Mouse (Mus musculus) testis, postnatal 10 days (tissue): ENCODE measurements at regions not wholly inside any gene's neighbourhood (a gene's known extent, or its start where the extent isn't known, plus 50 kb on each side); places are given as distances from the start of the nearest gene placed in this dataset.

Experiments
- DNase-seq: peaks from one replicate; pipeline ENCODE4 v3.0.0; 2021; ENCODE audit warnings: low spot score

DNA sequence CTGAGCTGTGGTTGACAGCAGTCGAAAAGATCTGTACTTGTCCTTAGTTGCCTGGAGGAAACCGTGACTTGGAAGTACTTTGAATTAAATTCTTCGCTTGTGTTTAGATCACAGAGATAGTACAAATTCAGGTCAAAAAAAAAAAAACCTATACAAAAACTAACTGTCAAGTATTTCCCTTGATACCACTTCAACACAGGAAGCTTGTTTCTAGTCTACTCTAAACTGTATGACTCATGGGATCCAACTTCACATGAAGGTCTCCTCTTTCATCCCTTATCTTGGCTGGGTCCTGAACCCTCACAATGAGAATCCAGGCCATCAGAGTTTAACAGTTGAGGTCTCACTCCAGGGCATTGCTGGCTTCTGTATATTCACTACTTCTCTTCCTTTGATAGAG lies 54.8 kb downstream of the Tmem30b start:
- DNase-seq = no peak

DNA sequence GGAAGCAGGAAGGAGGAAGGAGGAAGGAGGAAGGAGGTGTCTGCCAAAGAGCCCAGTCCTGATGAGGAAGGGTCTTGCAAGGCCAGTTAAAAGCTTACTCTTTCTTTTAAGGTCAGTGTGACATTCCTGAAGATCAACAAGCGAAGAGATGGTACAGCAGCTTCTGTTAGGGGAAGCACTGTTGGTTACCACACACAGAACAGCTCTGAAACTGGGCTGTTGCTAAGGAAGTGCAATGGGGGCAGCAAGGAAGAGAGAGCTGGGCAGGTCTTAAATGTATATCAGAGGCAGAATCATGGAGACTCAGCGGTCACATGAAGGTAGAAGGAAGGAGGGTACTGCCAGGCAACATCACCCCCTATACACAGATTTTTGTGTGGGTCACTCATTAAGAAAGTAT lies 63.3 kb downstream of the Tmem30b start:
- DNase-seq = no peak

- DNase-seq = no peak
These were observed 63.9 kb downstream of the Tmem30b start for GRCm38 (mm10) chr12:73482275-73482674.

GRCm38 (mm10) chr12:73481705-73482104 lies 64.5 kb downstream of the Tmem30b start:
- no peak for DNase-seq

- DNase-seq = no peak
These were observed 65.0 kb downstream of the Tmem30b start for GRCm38 (mm10) chr12:73481165-73481564.

DNA sequence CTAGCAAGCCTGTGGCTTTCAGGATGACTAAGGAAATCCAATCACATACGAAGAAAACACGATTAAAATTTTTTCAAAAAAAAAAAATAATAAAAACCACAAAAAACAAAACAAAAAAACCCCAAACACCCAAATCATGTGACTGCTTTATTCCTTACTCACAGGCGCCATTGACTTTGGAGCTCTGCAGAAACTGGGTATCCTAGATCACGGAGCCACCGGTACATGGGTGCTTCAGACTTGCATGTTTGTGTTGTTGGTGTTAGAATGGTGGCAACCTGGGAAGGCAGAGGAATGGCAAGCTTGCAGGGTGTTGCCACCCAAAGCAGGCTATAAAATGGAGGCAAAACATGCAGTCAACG lies 65.6 kb downstream of the Tmem30b start:
- DNase-seq = no peak

DNA sequence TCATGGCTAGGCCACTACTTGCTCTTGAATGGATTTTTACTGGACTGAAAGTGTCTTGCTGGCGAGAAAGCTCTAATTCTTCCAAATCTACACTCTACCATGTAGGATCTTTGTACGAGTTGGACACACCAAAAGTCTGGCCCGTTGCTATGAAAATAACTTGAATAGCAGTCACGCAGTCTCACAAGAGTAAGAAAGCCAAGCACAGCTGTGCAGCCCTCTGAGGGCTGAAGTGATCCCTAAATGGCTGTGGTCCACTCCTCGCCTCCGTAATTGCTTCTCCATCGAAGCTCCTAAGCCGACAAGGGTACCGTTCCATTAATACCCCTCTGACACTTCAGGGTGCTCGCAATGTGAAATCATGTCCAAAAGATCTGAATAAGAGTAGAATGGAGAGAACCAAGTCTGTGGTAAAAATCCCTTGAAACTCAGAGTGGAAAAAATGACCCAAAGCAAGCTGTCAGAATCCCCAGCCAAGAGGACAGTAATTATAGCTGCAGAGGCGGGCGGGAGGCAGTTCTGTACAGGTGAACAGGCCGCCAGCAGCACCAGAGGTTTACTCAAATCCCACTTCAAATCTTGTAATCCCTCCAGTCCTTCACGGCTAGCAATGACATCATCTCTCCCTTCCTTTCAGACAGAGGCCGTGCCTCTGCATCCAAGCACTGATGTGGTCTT lies 66.1 kb downstream of the Tmem30b start:
- DNase-seq = no peak

GRCm38 (mm10) chr12:73478641-73479040 lies 67.6 kb downstream of the Tmem30b start:
- DNase-seq = no peak

DNA sequence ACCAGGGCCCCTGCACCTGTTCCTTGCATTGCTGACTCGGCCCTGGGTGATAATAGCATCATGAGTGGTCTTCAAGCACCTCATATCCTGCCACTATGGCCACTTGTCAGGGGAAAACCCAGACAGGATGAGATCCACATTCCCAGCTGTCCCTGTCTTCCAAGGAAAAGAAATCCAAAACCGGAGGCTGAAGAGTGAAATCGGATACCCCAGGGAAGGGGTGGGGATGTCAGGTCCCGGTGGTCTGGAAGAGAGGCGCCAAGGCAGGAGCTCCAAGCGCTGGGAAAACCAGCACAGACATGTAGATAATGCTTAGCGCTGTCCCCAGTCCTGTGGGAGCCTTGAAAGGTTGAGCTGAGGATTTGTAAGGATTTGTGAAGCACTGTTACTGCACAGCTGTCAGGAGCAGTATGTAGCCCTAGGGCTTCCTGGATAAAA lies 69.8 kb downstream of the Tmem30b start:
- no peak for DNase-seq

- DNase-seq = no peak
These were observed 70.4 kb downstream of the Tmem30b start for GRCm38 (mm10) chr12:73475774-73476173.

DNA sequence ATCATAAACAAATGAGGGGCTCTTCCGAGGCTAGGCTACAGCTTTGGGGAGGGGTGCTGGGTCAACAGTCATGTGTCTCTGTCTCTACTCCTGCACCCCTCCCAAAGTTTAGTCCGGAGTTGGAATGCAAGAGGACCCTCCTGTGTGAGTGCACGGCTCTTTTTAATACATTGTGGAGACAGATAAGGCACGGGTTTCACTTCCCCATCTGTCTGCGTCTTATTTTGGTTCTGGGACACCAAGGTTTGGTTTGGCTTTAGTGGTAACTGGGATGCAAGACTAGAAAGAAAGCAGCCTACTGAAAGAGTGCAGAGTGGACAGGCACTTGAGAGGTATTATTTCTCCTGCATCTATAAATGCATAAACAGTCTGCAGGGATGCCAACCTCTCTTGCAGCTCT lies 71.2 kb downstream of the Tmem30b start:
- no peak for DNase-seq

GRCm38 (mm10) chr12:73473111-73473510 lies 73.1 kb downstream of the Tmem30b start:
- DNase-seq = no peak

DNA sequence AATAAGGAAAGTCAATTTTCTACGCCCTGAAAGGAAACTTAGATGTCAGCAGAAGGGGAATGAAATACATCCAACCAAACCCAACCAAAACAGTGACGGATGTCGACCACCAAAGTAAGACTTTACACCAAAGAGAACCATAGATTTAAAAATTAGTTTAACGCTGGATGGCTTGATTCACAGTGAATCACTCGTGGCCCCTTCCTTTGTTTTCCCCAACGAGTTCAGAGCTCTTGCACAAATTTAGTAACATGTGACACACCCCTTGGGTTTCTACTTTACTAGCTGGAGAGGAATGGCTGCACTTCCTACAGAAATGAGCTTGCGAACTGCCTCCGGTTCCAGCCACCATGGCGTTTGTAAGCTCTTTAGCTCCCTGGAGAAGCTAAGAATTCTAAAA lies 74.2 kb downstream of the Tmem30b start:
- no peak for DNase-seq

- DNase-seq = no peak
These were observed 79.7 kb downstream of the Tmem30b start for GRCm38 (mm10) chr12:73466484-73466883.

GRCm38 (mm10) chr12:73465975-73466374 lies 80.2 kb downstream of the Tmem30b start:
- DNase-seq = no peak

DNA sequence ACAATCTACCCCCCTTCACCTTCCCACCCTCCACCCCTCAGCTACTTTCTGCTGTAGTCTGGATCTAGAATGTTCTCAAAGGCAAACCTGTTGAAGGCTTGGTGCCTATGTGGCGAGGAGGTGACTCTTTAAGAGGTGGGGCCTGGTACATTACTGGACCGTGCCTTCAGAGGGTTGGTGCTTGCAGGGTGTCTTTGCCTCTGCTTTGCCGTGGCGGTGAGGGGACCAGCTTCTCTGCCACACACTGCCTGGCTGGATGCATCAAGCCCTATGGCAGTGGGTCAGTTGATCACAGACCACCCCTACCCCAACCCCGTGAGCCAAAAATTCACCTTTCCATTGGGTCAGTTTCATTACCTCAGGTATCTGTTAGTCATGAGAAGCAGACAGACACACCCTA lies 81.9 kb downstream of the Tmem30b start:
- DNase-seq = no peak

- peak; percentile 63 for DNase-seq
These were observed 84.1 kb downstream of the Tmem30b start for GRCm38 (mm10) chr12:73462091-73462490.

DNA sequence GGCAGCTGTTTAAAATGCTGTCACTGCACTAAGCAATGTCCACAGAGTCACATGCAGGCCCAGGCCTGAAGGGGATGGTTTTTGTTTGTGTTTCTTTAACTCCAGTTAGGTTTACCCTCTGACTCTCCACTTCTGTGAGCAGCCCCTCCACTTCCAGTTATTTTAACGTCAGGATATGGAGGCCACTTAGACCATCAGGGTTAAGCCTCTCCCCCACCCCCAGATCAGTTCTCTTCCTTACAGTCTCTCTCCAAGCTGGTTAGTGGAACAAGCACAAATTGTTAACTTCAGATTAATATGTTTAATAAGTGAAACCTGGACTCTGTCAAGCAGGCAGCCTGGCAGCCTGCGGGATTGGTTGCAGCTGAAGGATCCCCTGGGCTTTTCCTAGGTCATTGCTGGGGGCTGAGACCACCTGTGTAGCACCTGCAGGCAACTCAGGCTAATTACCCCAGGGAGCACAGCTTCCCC lies 85.9 kb downstream of the Tmem30b start:
- no peak for DNase-seq

DNA sequence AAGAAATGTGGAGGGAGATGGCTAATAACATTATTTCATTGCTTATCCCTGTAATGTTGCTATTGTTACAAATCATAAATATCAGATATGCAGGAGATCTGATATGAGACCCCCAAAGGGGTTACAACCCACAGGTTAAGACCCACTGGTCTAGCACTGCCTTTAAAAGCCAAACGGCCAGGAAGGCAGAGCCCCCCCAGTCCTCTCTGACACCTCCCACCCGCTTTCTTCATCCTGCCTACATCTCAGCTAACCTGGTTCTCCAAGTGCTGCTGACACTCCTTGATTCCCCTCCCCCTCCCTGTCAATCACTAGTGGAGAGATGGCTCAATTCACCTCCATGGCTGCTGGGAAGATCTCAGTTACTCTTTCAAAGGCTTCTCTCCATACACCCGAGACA lies 94.9 kb downstream of the Tmem30b start:
- DNase-seq = no peak

DNA sequence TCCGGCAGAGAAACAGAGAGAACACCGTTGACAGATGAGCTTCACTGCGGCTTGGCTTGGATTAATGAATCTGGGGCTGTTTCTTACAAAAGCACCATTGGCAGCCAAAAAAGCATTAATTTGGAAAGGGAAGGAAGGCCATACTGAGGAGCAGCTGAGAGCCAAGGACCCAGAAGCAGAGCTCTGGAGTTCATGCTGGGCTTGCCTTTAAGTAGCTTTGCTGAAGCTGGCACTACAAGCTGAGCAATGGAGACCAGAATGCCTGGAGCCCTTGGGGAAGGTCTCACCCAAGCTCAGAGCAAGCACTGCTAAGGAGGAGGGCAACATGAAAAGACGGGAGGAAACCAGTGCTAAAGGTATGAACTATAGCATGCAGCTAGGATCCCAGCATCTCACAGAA lies 95.7 kb downstream of the Tmem30b start:
- no peak for DNase-seq

GRCm38 (mm10) chr12:73449911-73450520 lies 96.2 kb downstream of the Tmem30b start:
- no peak for DNase-seq

DNA sequence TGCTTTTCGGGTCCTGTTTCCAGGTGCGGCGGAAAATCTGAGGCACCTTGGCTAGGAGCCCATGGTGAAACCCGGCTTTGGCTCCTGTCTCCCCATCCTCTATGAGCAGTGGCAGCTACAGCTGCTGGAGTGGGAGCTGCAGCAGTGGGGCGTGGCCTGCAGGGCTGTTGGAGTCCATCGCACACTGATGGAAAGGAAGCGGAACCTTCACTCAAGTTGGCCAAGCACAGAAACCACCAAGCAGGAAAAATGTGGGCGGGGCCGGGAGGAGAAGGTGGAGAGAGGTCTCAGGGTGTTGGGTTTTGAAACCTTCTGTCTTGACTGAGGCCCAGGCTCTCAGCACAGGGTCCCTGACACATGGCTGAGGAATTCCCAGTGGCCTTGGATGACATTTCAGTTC lies 97.1 kb downstream of the Tmem30b start:
- peak; percentile 50 for DNase-seq

GRCm38 (mm10) chr12:73448388-73448965 lies 97.7 kb downstream of the Tmem30b start:
- DNase-seq = no peak

DNA sequence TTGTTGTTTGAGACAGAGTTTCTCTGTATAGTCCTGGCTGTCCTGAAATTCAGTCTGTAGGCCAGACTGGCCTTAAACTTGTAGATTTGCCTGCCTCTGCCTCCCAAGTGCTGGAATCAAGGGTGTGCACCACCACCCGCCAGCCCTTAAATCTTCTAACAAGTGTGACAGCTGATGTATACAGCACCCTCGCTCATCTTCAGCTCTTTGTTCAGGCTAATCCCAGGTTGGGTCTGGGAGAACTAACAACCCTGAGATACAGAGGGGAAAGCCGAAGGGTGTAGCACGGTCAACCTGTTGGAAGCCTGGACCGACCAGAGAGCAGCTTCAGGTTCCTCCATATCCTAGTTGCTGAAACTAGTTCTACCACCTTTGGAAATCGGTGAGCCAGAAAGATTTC lies 99.0 kb downstream of the Tmem30b start:
- no peak for DNase-seq
